Mouse (Mus musculus) hindbrain, embryonic 12.5 days (tissue): ENCODE results near the gene Tmem100. TPM values are rescaled to one million over a fixed set of nuclear protein-coding genes. Genes with fewer than 3 reads are reported as not detected.

Experiments used
- ATAC-seq: fragments of 200-750 bp; cut with Nextera tagmentation; 2 replicates; pipeline ENCODE4 v1.8.0; 2017; ENCODE audit warnings: moderate TSS enrichment; ENCODE audit not compliant: low FRiP score
- H3K27ac ChIP-seq: fragments of 300-500 bp; sonication (generic); 2 replicates; pipeline ENCODE4 v1.5.1; 2016; ENCODE audit warnings: mild to moderate bottlenecking
- H3K27me3 ChIP-seq: fragments of 300-500 bp; sonication (generic); 2 replicates; pipeline ENCODE4 v1.6.1; 2016; ENCODE audit warnings: mild to moderate bottlenecking
- H3K36me3 ChIP-seq: fragments of 300-500 bp; sonication (generic); 2 replicates; pipeline ENCODE4 v1.6.1; 2016; ENCODE audit warnings: mild to moderate bottlenecking
- H3K4me1 ChIP-seq: fragments of 300-500 bp; sonication (generic); 2 replicates; pipeline ENCODE4 v1.6.1; 2016
- H3K4me2 ChIP-seq: fragments of 300-500 bp; sonication (generic); replicated peaks from 2 replicates; pipeline ENCODE4 v1.6.1; 2016; ENCODE audit warnings: mild to moderate bottlenecking
- H3K4me3 ChIP-seq: fragments of 300-500 bp; sonication (generic); 2 replicates; pipeline ENCODE4 v1.5.1; 2016; ENCODE audit warnings: mild to moderate bottlenecking
- H3K9ac ChIP-seq: fragments of 300-500 bp; sonication (generic); 2 replicates; pipeline ENCODE4 v1.6.1; 2016; ENCODE audit warnings: mild to moderate bottlenecking, moderate library complexity
- H3K9me3 ChIP-seq: fragments of 300-500 bp; sonication (generic); replicated peaks from 2 replicates; pipeline ENCODE4 v1.6.1; 2016; ENCODE audit warnings: mild to moderate bottlenecking
- WGBS: fragments of 180-500 bp; shearing (Covaris S2); methylation state at CpG from one replicate; pipeline ENCODE4 v1.1.7; 2016; 5-methylcytosine and 5-hydroxymethylcytosine counted together
- polyA plus RNA-seq: library from polyadenylated mRNA; unstranded; fragments of >200 nt; fragmentation: Nextera tagmentation; extraction: Ambion mirVana; gene quantifications from 2 replicates; pipeline ENCODE4 v1.2.1, GENCODE M21; 2016

Gene Tmem100
- polyA plus RNA-seq, 1 experiment from 2014 or later, result 11.2 TPM

DNA sequence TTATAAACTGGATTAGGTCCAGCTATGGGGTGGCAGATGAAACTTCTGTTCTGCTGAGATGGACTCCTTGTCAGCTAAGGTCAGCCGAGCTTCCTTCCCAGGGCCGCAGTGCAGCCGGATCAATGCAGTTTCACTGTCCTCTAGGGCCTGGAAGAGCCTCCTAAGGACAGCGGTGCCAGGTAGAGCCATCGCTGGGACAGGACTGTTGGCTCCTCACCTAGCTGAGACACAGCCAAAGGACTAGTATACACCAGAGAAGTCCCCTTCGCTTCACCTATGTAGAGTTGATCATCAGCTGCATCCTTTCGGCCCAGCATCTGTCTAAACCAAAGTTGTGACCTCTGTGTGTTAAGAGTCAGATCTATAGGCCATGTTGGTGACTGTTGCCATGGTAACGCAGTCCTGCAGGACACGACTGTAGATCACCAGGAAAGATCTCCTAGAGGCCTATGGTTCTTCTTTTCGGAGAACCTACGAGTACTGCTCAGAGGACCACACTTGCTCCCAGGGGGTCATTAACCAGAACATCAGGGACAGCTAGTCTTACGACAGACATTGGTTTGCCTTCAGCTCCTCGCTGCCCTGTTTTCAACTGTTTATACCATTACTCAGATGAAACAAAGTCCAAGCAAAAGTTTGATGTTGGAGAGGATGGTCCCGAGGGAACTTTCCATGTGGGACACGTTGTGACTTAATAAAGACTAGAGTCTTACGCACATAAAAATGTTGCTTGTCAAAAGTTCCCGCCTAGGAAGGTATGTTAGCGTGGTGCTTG, 31.0 kb upstream of the Tmem100 start:
- H3K4me2 ChIP-seq, result no peak overlapping the region
- no peak overlapping the region for H3K27ac ChIP-seq
- WGBS, result 92% methylated on average over 18 of the region's 18 CpGs
- no peaks in the 10 kb centered on the region for H3K36me3 ChIP-seq
- H3K9me3 ChIP-seq, result no peaks in the 10 kb centered on the region
- H3K9ac ChIP-seq, result no peak overlapping the region
- H3K4me3 ChIP-seq, result no peak overlapping the region
- H3K4me1 ChIP-seq, result 0 out of 2 replicates have a peak, but pooled peaks cover 4% of the 10 kb centered on the region
- no peaks in the 10 kb centered on the region for H3K27me3 ChIP-seq
- no peak for ATAC-seq

DNA sequence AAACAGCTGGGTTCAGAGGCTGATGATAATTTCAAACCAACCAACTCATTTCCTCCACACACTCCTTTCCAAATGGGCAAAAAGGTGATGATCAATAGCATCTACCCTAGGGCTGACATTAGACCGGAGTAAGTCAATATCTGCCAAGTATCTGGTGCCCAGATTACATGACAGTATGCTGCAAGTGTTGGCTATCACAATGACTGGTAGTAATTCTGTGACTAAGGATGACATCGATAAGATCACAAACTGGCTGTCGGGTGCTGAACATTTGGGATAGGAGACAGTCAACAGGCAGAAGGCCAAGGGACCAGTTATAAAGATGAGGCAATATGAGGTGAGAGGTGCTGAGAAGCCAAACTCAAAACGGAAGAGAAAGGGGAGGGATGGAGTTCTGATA, 29.5 kb upstream of the Tmem100 start:
- 93% methylated on average over 4 of the region's 4 CpGs for WGBS
- H3K4me3 ChIP-seq, result no peak overlapping the region
- no peak overlapping the region for H3K27ac ChIP-seq
- no peaks in the 10 kb centered on the region; the same call in 1 of the 2 replicates for H3K27me3 ChIP-seq
- 0 out of 2 replicates have a peak, but pooled peaks cover 4% of the 10 kb centered on the region for H3K4me1 ChIP-seq
- H3K36me3 ChIP-seq, result no peaks in the 10 kb centered on the region
- H3K4me2 ChIP-seq, result no peak overlapping the region
- no peaks in the 10 kb centered on the region for H3K9me3 ChIP-seq
- H3K9ac ChIP-seq, result no peak overlapping the region
- no peak for ATAC-seq

DNA sequence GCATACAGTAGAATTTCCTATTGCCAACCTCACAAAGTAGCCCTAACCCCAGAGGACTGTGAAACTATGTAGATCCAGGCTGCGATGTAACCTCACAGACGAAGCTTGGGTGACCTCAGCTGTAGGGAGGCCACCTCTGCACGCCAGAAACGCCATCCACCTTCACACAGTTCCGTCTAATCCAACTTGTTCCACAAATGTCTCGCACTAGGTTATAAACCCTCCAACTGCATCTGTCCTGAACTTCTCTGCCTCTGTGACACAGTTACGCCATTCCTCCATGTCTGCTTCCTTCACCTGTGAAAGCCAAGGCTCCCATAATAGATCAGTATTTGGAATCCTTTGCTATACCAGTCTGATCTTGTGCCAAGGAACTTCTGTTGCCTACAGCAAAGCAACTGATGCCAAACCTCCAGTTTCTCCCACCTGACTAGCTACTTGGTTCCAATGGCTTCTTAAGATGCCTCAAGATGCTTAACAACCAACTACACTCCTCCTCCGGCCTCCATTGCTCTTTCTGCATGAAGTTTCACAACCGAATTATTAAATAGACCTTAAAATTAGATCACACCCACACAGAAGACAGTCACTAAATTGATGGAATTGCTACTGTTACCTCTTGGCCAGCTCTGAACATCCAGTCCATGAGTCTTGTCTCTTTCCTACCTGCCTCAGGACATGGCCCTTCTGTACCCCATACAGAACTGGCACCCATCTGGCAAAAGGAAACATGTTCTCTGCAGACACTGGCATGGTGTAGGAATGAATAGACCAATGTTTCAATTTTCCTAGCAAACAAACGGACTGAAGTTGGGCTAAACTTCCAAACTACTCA, 28.5 kb upstream of the Tmem100 start:
- no peaks in the 10 kb centered on the region; the same call in 1 of the 2 replicates for H3K27me3 ChIP-seq
- ATAC-seq, result no peak
- WGBS, result 81% methylated on average over 10 of the region's 10 CpGs
- peak overlapping the region; percentile 72 for H3K4me2 ChIP-seq
- H3K27ac ChIP-seq, result no peak overlapping the region
- no peaks in the 10 kb centered on the region for H3K36me3 ChIP-seq
- H3K9ac ChIP-seq, result no peak overlapping the region
- no peaks in the 10 kb centered on the region for H3K9me3 ChIP-seq
- H3K4me1 ChIP-seq, result 0 out of 2 replicates have a peak, but pooled peaks cover 4% of the 10 kb centered on the region
- H3K4me3 ChIP-seq, result no peak overlapping the region

DNA sequence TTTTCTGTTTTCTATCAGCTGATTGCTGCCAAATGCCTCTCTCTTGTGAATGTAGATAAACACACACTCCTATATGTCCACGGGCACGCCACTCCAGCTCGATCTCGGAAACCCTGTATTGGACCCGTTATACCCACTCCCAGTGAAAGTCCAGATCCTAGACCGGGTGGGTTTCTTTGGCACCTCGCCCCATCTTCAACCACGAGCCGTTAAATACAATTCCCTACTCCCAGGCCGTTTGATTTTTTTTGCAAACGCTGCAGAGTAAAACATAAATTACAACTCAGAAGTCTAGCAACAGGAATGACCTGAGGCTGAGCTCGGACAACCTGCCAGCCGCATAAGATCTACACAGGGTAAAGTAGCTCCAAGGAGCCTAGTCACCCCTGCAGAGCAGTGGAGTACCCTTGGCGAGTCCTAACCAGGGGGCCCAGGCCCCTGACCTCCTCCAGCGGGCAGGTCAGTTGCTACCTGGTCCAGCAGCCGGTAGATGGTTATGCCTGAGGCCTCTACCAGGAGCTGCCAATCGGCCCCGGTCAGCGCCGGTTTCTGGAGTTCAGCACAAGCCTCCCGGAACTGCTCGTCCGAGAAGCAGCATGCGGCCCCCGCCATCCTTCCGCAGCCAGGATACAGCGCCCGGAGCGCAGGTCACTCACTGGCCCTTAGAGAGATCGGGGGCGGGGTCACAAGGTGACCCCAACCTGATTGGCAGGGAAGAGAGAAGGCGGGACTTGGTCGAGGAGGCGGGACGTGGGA, 27.7 kb upstream of the Tmem100 start, which contains the start of gene Pctp:
TSS of gene Pctp (minus strand) at position 664 of the 756 bp plus-strand sequence.
- Histone ChIP-seq H3K4me3 (peak within 1 kb of the TSS; percentile 41), H3K36me3 (no peaks in the 10 kb centered on the region), H3K9me3 (no peaks in the 10 kb centered on the region), H3K9ac (peak within 1 kb of the TSS; percentile 41), H3K4me1 (0 out of 2 replicates have a peak, but pooled peaks cover 4% of the 10 kb centered on the region), H3K4me2 (peak within 1 kb of the TSS; percentile 72), H3K27me3 (peaks cover 3% of the 10 kb centered on the region; the same call in 1 of the 2 replicates), H3K27ac (no peak within 1 kb of the TSS)
- ATAC-seq, result peak; percentile 81
- 15% methylated on average over 35 of the region's 35 CpGs for WGBS

DNA sequence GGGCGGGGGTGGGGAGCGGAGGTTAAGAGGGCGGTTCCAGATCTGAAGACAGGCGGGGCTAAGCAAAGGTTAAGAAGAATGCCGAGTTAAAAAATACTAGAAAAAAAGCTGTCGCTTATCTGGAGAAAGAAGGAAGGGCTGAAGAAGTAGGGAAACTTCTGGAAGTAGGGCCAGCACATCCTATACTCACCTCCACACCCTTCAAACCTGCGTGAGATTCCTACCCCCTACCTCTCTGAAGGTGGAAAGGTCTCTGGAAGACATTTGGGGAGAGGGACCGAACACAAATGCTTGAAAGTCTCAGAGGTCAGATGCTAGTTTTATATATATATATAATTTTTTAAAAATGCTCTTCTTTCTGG, 27.2 kb upstream of the Tmem100 start:
- H3K9ac ChIP-seq, result peak overlapping the region; percentile 41; the same call in 1 of the 2 replicates
- WGBS, result 8% methylated on average over 8 of the region's 8 CpGs

DNA sequence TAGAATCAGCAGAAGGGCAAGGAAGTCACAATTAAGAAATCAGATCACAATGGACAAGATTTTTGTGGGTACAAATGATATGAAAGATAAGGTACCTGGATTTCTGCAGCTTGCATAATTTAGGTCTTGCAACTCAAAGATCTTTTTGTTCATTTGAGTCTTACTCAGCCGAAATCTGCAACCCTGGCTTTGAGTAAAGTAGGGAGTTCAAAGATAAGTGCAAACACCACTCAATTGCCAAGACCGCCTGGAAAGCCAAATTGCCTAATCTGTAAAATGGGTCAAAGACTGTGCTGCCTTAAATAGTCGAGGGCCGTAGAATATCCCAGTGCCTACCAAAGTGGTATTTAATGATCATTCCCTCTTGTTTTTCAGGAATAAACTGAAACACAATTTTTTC, 26.8 kb upstream of the Tmem100 start:
- 0 out of 2 replicates have a peak, but pooled peaks cover 4% of the 10 kb centered on the region for H3K4me1 ChIP-seq
- no peak overlapping the region for H3K4me3 ChIP-seq
- no peaks in the 10 kb centered on the region for H3K36me3 ChIP-seq
- no peak overlapping the region for H3K4me2 ChIP-seq
- 90% methylated on average over 4 of the region's 4 CpGs for WGBS
- H3K9me3 ChIP-seq, result no peaks in the 10 kb centered on the region
- no peak overlapping the region for H3K27ac ChIP-seq
- H3K9ac ChIP-seq, result no peak overlapping the region
- no peak for ATAC-seq
- H3K27me3 ChIP-seq, result peaks cover 3% of the 10 kb centered on the region; the same call in 1 of the 2 replicates

More for the DNA sequence above, 27.2 kb upstream of the Tmem100 start:
- Histone ChIP-seq H3K9me3 (no peaks in the 10 kb centered on the region), H3K4me1 (0 out of 2 replicates have a peak, but pooled peaks cover 4% of the 10 kb centered on the region), H3K4me3 (peak overlapping the region; percentile 41), H3K27ac (no peak overlapping the region), H3K36me3 (no peaks in the 10 kb centered on the region), H3K4me2 (peak overlapping the region; percentile 72), H3K27me3 (peaks cover 3% of the 10 kb centered on the region; the same call in 1 of the 2 replicates)
- ATAC-seq, result no peak

DNA sequence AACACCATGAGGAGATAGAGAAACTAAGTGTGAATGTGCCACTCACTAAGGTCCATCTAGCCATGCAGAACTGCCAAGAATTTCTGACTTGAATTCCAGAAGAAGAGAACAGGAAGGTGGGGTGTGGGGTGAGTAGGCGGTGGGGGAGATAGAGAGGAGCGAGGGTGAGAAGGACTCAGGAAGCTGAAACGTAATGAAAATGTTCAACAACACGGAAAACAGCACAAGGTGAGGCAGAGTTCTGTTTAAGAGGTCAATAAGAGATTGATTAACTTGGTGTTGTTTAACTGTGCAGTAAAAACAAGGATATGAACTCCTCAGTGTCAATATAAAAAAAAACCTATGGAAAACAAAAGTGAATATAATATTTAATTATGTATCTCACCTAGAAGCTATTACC, 24.0 kb upstream of the Tmem100 start:
- Histone ChIP-seq H3K4me1 (0 out of 2 replicates have a peak, but pooled peaks cover 4% of the 10 kb centered on the region), H3K36me3 (no peaks in the 10 kb centered on the region), H3K4me3 (no peak overlapping the region), H3K9ac (no peak overlapping the region), H3K4me2 (no peak overlapping the region), H3K27ac (no peak overlapping the region), H3K27me3 (peaks cover 3% of the 10 kb centered on the region; the same call in 1 of the 2 replicates), H3K9me3 (no peaks in the 10 kb centered on the region)
- WGBS, result 73% methylated on average over 4 of the region's 4 CpGs
- ATAC-seq, result no peak

DNA sequence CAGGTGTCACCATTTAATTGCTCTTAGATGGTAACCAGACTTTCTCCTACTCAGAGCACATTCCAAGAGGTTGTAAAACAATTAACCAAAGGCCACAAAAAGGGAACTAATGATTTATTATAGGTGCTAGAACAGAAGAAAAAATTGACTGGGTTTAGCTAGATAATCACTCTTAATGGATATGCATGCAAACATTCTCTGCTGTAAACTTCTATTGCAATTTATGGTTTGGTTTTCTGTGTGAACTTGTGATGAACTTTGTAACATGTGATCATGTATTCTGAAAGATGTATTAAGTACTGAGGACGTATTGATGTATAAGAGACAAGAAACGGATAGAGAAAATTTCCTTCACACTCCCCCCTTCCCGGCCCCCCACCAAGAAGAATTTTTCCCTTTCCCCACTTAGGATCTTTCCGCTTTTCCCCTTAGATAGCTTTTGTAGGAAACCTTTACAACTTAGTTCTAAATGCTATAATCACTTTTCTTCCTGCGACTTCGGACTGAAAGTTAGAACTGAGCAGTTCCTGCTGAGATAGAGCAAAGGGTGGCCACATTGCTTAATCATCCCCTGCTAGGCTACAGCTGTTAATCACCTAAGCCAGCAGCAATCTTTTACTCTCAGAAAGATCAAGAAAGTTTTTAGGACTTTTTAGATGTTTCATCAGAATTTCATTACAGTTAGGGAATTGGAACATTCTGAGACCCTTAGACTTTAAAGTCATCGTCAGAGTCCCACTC, 22.2 kb upstream of the Tmem100 start:
- H3K9ac ChIP-seq, result no peak overlapping the region
- no peaks in the 10 kb centered on the region for H3K36me3 ChIP-seq
- H3K9me3 ChIP-seq, result no peaks in the 10 kb centered on the region
- no peak for ATAC-seq
- H3K27me3 ChIP-seq, result peaks cover 3% of the 10 kb centered on the region; the same call in 1 of the 2 replicates
- WGBS, result 42% methylated on average over 7 of the region's 7 CpGs
- no peak overlapping the region for H3K27ac ChIP-seq
- no peak overlapping the region for H3K4me3 ChIP-seq
- H3K4me2 ChIP-seq, result no peak overlapping the region
- H3K4me1 ChIP-seq, result 0 out of 2 replicates have a peak, but pooled peaks cover 1% of the 10 kb centered on the region

DNA sequence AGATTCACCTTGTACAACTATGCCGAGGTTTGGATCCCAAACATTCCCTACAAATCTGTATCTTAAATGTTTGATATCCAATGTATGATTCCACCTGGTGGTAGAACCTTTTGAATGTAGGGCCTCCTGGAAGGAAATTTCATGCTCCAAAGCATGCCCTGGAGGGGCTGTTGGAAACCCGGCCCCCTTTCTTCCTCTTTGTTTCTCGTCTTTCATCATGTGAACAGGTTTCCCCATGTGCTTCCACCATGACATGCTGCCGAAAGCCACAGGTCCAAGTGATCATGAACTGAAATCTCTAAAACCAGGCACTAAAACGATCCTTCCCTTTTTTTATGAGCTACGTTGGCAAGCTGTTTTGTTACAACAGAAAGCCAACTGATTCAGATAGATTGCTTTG, 16.5 kb upstream of the Tmem100 start:
- Histone ChIP-seq H3K9ac (no peak overlapping the region), H3K27me3 (no peaks in the 10 kb centered on the region), H3K4me1 (no peaks in the 10 kb centered on the region), H3K4me3 (no peak overlapping the region), H3K9me3 (no peaks in the 10 kb centered on the region), H3K36me3 (no peaks in the 10 kb centered on the region), H3K4me2 (no peak overlapping the region), H3K27ac (no peak overlapping the region)
- ATAC-seq, result no peak
- 90% methylated on average over 6 of the region's 6 CpGs for WGBS

DNA sequence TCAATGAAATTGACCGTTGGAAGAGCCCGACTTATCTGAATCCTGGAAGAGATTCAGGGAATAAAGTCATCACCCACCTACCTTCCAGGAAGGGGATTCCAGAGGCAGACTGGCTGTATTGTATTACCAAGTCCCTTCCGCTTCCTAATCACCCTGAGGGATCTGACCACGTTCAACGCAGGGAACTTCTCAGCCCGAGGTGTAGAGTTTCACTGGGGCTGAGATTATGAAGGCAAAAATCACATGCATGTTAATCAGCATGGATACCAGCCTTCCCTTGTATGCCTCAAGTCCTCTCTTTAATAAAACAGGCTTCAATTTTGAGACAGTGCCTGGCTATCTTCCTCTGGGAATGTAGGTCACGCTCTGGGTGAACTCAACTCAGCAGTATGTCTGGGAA, 14.9 kb upstream of the Tmem100 start:
- WGBS, result 69% methylated on average over 7 of the region's 7 CpGs
- Histone ChIP-seq H3K27me3 (no peaks in the 10 kb centered on the region), H3K9me3 (no peaks in the 10 kb centered on the region), H3K4me2 (no peak overlapping the region), H3K4me3 (no peak overlapping the region), H3K36me3 (no peaks in the 10 kb centered on the region), H3K27ac (no peak overlapping the region), H3K9ac (no peak overlapping the region), H3K4me1 (no peaks in the 10 kb centered on the region)
- ATAC-seq, result no peak

DNA sequence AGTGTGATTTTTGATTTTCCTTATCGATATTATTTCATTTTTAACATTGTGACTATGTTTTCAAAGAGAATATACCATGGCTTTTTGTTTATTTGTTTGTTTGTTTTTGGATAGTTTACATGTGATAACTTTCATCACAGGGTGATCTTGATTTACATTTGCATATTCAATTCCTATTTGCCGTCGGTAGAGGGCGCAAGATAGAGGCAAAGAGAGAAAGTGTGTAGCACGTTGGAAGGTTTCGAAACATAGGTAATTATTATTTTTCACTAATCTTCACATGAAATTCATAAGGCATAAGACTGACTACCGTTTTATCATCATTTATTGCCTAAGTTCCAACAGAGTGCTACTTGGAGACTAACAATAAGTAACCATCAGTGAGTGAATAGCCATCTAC, 11.0 kb upstream of the Tmem100 start:
- H3K4me3 ChIP-seq, result no peak overlapping the region
- no peak overlapping the region for H3K27ac ChIP-seq
- no peak overlapping the region for H3K4me2 ChIP-seq
- H3K9me3 ChIP-seq, result no peaks in the 10 kb centered on the region
- 22% methylated on average over 7 of the region's 7 CpGs for WGBS
- H3K36me3 ChIP-seq, result no peaks in the 10 kb centered on the region
- H3K9ac ChIP-seq, result no peak overlapping the region
- H3K4me1 ChIP-seq, result no peaks in the 10 kb centered on the region
- ATAC-seq, result no peak
- no peaks in the 10 kb centered on the region for H3K27me3 ChIP-seq
